Mouse (Mus musculus): ENCODE measurements around the gene Pde6b. TPM values are rescaled to one million over a fixed set of nuclear protein-coding genes. Genes with fewer than 3 reads are reported as not detected.

Pde6b gene
- polyA plus RNA-seq, 1 experiment, result not detected

DNA sequence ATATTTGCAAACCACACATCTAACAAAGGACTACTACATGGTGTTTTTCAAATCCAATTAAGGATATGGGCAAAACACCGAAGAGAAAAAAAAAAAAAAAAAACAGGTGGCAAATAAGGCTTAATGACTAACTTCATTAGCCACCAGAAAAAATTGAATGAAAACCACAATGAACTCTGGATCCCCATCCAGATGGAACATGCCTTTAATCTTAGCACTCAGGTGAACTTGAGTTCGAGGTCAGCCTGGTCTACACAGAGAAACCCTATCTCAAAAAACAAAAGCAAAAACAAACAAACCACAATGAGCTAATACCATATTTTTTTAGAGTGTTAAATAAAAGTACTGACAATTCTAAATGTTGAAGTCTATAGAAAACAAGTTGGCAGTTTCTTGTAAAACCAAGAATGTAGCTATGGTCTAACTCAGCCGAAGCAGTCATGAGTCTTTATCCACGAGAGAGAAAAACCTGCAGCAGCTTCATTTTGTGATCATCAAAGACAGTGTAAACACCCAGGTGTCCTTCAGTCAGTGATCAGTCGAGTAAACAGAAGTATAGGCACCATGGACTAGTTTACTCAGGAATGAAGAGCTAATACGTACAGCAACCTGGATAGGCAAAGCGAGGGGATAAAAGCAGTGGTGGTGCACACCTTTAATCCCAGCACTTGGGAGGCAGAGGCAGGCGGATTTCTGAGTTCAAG lies 62.8 kb downstream of the Pde6b start:
- H3K27me3 ChIP-seq (ENCODE audit: control insufficient read depth, insufficient read depth, low read length), result no peaks in the 10 kb centered on the region
- TF ChIP-seq CTCF (IDR thresholded peaks at IDR 0.05; ENCODE audit: extremely low read depth, insufficient read length, insufficient replicate concordance, low read depth, low read length) (no peak), POLR2A (IDR thresholded peaks at IDR 0.05; ENCODE audit: low read depth, low read length) (no peak)
- no peak overlapping the region for H3K4me3 ChIP-seq (ENCODE audit: low read depth, low read length)
- 0 out of 2 replicates have a peak overlapping the region, but pooled peaks have one; percentile 10 for H3K27ac ChIP-seq (ENCODE audit: insufficient read depth, low read depth, low read length)
- peaks cover 33% of the 10 kb centered on the region for H3K4me1 ChIP-seq (ENCODE audit: control insufficient read depth, insufficient read depth, insufficient read length, low read length)
- whole genome bisulfite sequencing, result 67% methylated on average over 8 of the region's 8 CpGs
- H3K36me3 ChIP-seq (ENCODE audit: control insufficient read depth, insufficient read depth, low read length), result no peaks in the 10 kb centered on the region

DNA sequence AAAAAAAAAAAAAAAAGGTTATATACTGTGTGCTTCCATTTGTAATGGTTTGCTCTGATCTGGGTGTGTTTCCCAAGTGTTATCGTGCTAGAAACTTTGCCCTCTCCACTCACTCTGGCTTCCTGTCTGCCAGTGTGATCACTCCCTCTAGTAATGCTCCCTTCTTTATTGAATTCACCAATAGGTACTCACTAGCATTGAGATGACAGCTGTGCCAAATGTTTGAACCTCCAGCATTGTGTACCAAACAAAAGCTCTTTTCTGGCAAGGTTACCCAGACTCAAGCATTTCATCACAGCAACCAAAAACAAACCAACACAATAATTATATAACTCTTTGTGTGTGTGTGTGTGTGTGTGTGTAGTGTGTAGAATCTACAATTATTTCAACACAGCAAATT lies 63.4 kb downstream of the Pde6b start:
- H3K4me3 ChIP-seq (ENCODE audit: low read depth, low read length), result no peak overlapping the region
- H3K4me1 ChIP-seq (ENCODE audit: control insufficient read depth, insufficient read depth, insufficient read length, low read length), result peaks cover 28% of the 10 kb centered on the region
- WGBS, result 24% methylated on average over 1 of the region's 1 CpGs
- TF ChIP-seq CTCF (IDR thresholded peaks at IDR 0.05; ENCODE audit: extremely low read depth, insufficient read length, insufficient replicate concordance, low read depth, low read length), result no peak
- no peak for TF ChIP-seq POLR2A (IDR thresholded peaks at IDR 0.05; ENCODE audit: low read depth, low read length)
- H3K27ac ChIP-seq (ENCODE audit: insufficient read depth, low read depth, low read length), result no peak overlapping the region
- H3K27me3 ChIP-seq (ENCODE audit: control insufficient read depth, insufficient read depth, low read length), result no peaks in the 10 kb centered on the region
- no peaks in the 10 kb centered on the region for H3K36me3 ChIP-seq (ENCODE audit: control insufficient read depth, insufficient read depth, low read length)

DNA sequence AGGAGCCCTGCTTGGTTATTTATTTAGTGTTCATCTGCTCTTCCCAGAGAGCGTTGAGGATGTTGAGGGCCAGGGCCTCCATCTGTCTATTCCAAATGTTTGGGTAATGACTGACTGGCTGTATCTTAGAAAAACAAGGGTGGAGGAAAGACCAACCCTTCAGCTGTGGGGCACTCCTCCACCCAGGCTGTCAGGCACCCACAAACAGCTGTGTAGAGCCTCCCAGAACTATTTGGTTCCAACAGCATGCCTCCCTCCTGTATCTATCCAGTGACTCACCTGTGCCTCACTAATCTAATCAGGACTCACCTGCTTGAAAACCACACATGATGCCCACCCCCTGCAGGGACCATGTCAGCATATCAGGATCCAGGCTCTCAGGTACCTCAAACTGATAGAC lies 64.2 kb downstream of the Pde6b start:
- Histone ChIP-seq H3K4me1 (ENCODE audit: control insufficient read depth, insufficient read depth, insufficient read length, low read length) (peaks cover 25% of the 10 kb centered on the region), H3K36me3 (ENCODE audit: control insufficient read depth, insufficient read depth, low read length) (no peaks in the 10 kb centered on the region), H3K27ac (ENCODE audit: insufficient read depth, low read depth, low read length) (no peak overlapping the region), H3K4me3 (ENCODE audit: low read depth, low read length) (no peak overlapping the region), H3K27me3 (ENCODE audit: control insufficient read depth, insufficient read depth, low read length) (no peaks in the 10 kb centered on the region)
- WGBS, result 79% methylated on average over 1 of the region's 1 CpGs
- TF ChIP-seq CTCF (IDR thresholded peaks at IDR 0.05; ENCODE audit: extremely low read depth, insufficient read length, insufficient replicate concordance, low read depth, low read length), result no peak
- TF ChIP-seq POLR2A (IDR thresholded peaks at IDR 0.05; ENCODE audit: low read depth, low read length), result no peak

DNA sequence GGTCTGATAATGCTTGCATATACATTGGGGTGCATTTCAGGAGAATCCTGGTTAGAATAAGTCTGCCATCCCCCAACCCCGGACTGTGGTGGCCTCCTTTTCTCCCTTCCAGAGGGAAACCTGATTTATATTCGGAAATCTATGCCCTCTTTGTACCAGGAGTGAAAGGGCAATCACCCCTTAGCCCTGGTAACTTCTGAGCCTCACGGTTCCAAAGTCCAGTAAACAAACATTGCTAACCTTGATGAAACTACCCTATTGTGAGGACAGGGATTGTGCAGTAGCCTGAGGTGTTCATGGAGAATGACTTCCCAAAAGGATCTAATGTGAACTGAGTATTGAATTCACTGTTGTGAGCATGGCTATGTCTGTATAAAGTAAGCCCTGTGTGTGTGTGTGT lies 65.9 kb downstream of the Pde6b start:
- Histone ChIP-seq H3K27me3 (ENCODE audit: control insufficient read depth, insufficient read depth, low read length) (no peaks in the 10 kb centered on the region), H3K4me1 (ENCODE audit: control insufficient read depth, insufficient read depth, insufficient read length, low read length) (peaks cover 15% of the 10 kb centered on the region), H3K27ac (ENCODE audit: insufficient read depth, low read depth, low read length) (no peak overlapping the region), H3K36me3 (ENCODE audit: control insufficient read depth, insufficient read depth, low read length) (no peaks in the 10 kb centered on the region), H3K4me3 (ENCODE audit: low read depth, low read length) (no peak overlapping the region)
- TF ChIP-seq CTCF (IDR thresholded peaks at IDR 0.05; ENCODE audit: extremely low read depth, insufficient read length, insufficient replicate concordance, low read depth, low read length), result no peak
- WGBS, result 24% methylated on average over 3 of the region's 3 CpGs

DNA sequence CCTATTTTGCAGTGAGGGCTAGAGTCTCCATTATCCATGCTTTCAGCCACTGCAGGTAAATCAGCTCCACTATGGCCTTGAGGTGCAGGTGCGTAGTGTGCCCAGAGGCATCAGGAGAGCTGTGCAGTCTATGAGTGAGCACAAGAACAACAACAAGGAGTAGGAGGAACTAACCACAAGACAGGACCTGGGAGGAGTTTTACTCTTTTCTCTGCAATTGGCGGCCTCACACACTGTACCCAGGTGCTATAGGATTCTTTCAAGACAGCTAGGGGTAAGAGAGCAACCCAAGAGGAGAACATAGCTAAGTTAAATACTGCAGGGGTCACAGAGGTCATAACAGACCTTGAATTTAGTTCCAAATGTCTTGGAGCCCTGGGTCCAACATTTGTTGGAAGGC lies 70.5 kb downstream of the Pde6b start:
- Histone ChIP-seq H3K27me3 (ENCODE audit: control insufficient read depth, insufficient read depth, low read length) (no peaks in the 10 kb centered on the region), H3K4me3 (ENCODE audit: low read depth, low read length) (no peak overlapping the region), H3K27ac (ENCODE audit: insufficient read depth, low read depth, low read length) (no peak overlapping the region), H3K4me1 (ENCODE audit: control insufficient read depth, insufficient read depth, insufficient read length, low read length) (peaks cover 9% of the 10 kb centered on the region; the same call in 1 of the 2 replicates), H3K36me3 (ENCODE audit: control insufficient read depth, insufficient read depth, low read length) (no peaks in the 10 kb centered on the region)
- 82% methylated on average over 2 of the region's 2 CpGs for WGBS
- no peak for TF ChIP-seq POLR2A (IDR thresholded peaks at IDR 0.05; ENCODE audit: low read depth, low read length)
- no peak for TF ChIP-seq CTCF (IDR thresholded peaks at IDR 0.05; ENCODE audit: extremely low read depth, insufficient read length, insufficient replicate concordance, low read depth, low read length)

DNA sequence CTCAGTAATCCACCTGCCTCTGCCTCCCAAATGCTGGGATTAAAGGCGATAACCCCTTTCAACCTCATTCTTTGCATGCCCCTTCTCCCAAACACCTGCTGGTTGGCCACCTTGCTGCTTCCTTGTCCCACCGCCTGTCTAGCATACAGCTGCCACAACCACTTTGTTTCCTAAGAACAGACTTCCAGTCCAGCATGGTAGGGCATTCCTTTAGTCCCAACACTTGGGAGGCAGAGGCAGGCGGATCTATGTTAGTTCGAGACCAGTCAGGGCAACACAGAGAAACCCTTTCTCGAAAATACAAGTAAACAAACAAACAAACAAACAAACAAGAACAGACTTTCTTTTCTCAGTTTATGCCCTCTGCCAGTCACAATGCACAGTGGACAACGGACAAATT lies 72.3 kb downstream of the Pde6b start:
- no peak overlapping the region for H3K27ac ChIP-seq (ENCODE audit: insufficient read depth, low read depth, low read length)
- peaks cover 6% of the 10 kb centered on the region; the same call in 1 of the 2 replicates for H3K4me1 ChIP-seq (ENCODE audit: control insufficient read depth, insufficient read depth, insufficient read length, low read length)
- no peaks in the 10 kb centered on the region for H3K36me3 ChIP-seq (ENCODE audit: control insufficient read depth, insufficient read depth, low read length)
- no peak for TF ChIP-seq CTCF (IDR thresholded peaks at IDR 0.05; ENCODE audit: extremely low read depth, insufficient read length, insufficient replicate concordance, low read depth, low read length)
- TF ChIP-seq POLR2A (IDR thresholded peaks at IDR 0.05; ENCODE audit: low read depth, low read length), result no peak
- peak overlapping the region; percentile 72 for H3K4me3 ChIP-seq (ENCODE audit: low read depth, low read length)
- no peaks in the 10 kb centered on the region for H3K27me3 ChIP-seq (ENCODE audit: control insufficient read depth, insufficient read depth, low read length)
- WGBS, result 34% methylated on average over 6 of the region's 6 CpGs

DNA sequence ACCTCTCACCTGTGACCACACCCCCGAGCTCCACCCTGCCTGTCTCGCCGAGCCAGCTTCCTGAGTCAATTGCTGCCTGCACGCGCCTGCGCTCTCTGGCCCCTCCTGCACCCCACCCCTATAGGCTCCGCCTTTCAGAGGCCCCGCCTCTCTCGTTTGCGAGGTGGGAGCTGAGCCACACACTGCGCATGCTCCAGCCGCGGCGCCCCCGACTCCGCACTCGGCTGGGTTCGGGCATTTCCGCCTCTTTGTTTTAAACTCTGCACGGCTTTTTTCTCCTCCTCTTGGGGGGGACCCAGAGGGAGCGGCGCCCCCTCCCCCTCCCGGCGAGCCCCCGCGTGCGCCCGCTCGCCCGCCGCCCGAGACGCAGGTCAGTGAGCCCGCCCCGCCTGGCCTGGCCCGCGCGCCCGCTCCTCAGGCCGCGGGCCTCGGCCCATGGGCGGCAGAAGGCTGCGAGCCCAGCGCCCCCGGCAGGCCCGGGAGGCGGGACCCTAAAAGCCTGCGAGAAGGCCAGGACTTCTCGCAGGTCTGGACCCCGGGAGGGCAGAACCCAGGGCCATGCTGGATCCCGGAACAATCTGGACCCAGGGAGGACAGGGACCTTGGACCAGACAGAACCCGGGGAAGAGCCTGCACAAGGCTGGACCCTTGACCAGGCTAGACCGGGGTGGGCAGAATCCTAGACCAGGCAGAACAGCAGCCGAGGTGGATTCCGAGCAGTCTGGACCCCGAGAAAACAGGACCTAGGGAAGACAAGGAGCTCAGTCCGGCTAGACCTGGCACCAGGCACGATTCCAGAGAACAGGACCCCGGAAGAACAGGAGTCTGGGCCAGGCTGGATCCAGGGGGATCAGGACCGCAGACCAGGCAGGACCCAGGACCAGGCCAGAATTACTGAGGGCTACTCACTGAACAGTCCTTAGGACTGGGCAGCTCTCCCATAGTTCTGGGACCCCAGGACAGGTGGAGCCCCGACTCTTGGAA lies 73.2 kb downstream of the Pde6b start, which contains the start of gene Pcgf3:
Gene Pcgf3 (plus strand): TSS at position 151 of the 984 bp plus-strand sequence.
- H3K4me1 ChIP-seq (ENCODE audit: control insufficient read depth, insufficient read depth, insufficient read length, low read length), result peaks cover 6% of the 10 kb centered on the region; the same call in 1 of the 2 replicates
- H3K27me3 ChIP-seq (ENCODE audit: control insufficient read depth, insufficient read depth, low read length), result no peaks in the 10 kb centered on the region
- H3K27ac ChIP-seq (ENCODE audit: insufficient read depth, low read depth, low read length), result peak within 1 kb of the TSS; percentile 39
- no peak for TF ChIP-seq CTCF (IDR thresholded peaks at IDR 0.05; ENCODE audit: extremely low read depth, insufficient read length, insufficient replicate concordance, low read depth, low read length)
- TF ChIP-seq POLR2A (IDR thresholded peaks at IDR 0.05; ENCODE audit: low read depth, low read length), result 0 out of 2 replicates have a peak, but pooled peaks have one; percentile 53
- peak within 1 kb of the TSS; percentile 72 for H3K4me3 ChIP-seq (ENCODE audit: low read depth, low read length)
- H3K36me3 ChIP-seq (ENCODE audit: control insufficient read depth, insufficient read depth, low read length), result no peaks in the 10 kb centered on the region
- WGBS, result under 1% methylated on average over 60 of the region's 62 CpGs
